Mouse (Mus musculus): Measurements from ENCODE around the gene Hdac1. TPM values are rescaled to one million over a fixed set of nuclear protein-coding genes. Genes with fewer than 3 reads are reported as not detected.

The Hdac1 gene
- total RNA-seq, 1 experiment: 96.0 TPM

DNA sequence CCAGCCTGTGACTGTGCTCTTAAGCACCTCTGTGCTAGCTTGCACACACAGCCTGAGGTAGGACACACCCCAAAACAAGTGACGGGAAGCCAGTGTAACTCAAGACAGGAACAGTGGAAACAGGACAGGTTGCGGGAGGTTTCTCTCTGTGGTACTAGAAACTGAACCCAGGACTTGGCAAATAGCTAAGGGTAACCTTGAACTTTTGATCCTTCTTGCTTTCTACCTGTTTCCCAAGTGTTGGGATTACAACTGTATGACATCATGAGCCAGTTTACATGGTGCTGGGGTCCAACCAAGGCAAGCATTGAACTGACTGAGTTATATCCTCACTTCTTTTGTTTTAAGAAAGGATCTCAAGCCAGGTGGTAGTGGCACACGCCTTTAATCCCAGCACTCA, 62.6 kb downstream of the Hdac1 start:
- Histone ChIP-seq H3K9ac (ENCODE audit: insufficient read depth, low read depth, low read length, poor library complexity, severe bottlenecking) (no peak overlapping the region), H3K27ac (ENCODE audit: insufficient read depth, low read depth, low read length, poor library complexity, severe bottlenecking) (no peak overlapping the region), H3K4me3 (ENCODE audit: insufficient read depth in 1 of 2, low read depth in 1 of 2, low read length in 2 of 2, poor library complexity in 1 of 2, severe bottlenecking in 1 of 2) (no peak overlapping the region), H3K36me3 (ENCODE audit: control insufficient read depth, insufficient read depth, low read length, poor library complexity, severe bottlenecking) (peaks cover 10% of the 10 kb centered on the region), H3K9me3 (ENCODE audit: control insufficient read depth, insufficient read depth, low read depth, low read length) (no peaks in the 10 kb centered on the region), H3K4me1 (ENCODE audit: control insufficient read depth in 2 of 2, insufficient read depth in 2 of 2, low read length in 2 of 2, poor library complexity in 1 of 2) (peaks cover 0 to 4% of the 10 kb centered on the region in 2 experiments; a peak in 2 of 4 replicates)
- in situ Hi-C loops (cut with MboI; ENCODE audit: low sequenced_read_pairs in 2 of 2, unreplicated experiment in 2 of 2): no loop called here
- TF ChIP-seq ZNF384 (IDR thresholded peaks at IDR 0.05; ENCODE audit: low read depth, low read length): no peak
- TF ChIP-seq HCFC1 (IDR thresholded peaks at IDR 0.05; ENCODE audit: borderline replicate concordance, insufficient read depth, low read length): no peak
- TF ChIP-seq CHD2 (IDR thresholded peaks at IDR 0.05; ENCODE audit: low read depth, low read length): no peak
- TF ChIP-seq ZC3H11A (IDR thresholded peaks at IDR 0.05; ENCODE audit: borderline replicate concordance, low read depth, low read length): no peak
- TF ChIP-seq MAFK (IDR thresholded peaks at IDR 0.05; ENCODE audit: insufficient read depth, low read depth, low read length): no peak
- no peak for DNase-seq (ENCODE audit: low read depth, low spot score)

DNA sequence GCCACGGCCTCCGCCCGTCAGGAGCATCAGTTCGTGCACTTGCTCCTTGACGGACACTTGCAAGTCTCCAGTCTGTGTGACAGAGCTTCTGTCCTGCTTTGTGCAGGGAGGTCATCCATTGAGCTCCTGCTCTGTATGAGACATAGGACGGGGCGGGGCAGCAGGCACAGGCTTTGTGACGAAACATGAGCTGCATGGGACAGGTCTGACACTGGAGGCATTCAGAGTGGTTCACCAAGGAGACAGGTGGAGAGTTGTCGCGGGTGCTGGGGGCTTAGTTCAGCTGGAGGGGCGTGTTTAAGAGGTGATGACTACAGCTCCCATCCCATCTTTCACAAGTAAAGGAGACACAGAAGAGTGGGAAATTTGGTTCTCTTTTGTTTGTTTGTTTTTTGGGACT, 66.5 kb downstream of the Hdac1 start:
- DNase-seq (ENCODE audit: low read depth, low spot score): no peak
- no peaks in the 10 kb centered on the region for H3K9me3 ChIP-seq (ENCODE audit: control insufficient read depth, insufficient read depth, low read depth, low read length)
- in situ Hi-C loops (cut with MboI; ENCODE audit: low sequenced_read_pairs in 2 of 2, unreplicated experiment in 2 of 2): no loop called here
- H3K27ac ChIP-seq (ENCODE audit: insufficient read depth, low read depth, low read length, poor library complexity, severe bottlenecking): no peak overlapping the region
- H3K4me1 ChIP-seq (ENCODE audit: control insufficient read depth in 2 of 2, insufficient read depth in 2 of 2, low read length in 2 of 2, poor library complexity in 1 of 2): peaks cover 0 to 4% of the 10 kb centered on the region in 2 experiments; a peak in 2 of 4 replicates
- TF ChIP-seq ZNF384 (IDR thresholded peaks at IDR 0.05; ENCODE audit: low read depth, low read length): no peak
- no peak for TF ChIP-seq HCFC1 (IDR thresholded peaks at IDR 0.05; ENCODE audit: borderline replicate concordance, insufficient read depth, low read length)
- TF ChIP-seq MAFK (IDR thresholded peaks at IDR 0.05; ENCODE audit: insufficient read depth, low read depth, low read length): no peak
- no peak for TF ChIP-seq ZC3H11A (IDR thresholded peaks at IDR 0.05; ENCODE audit: borderline replicate concordance, low read depth, low read length)
- TF ChIP-seq CHD2 (IDR thresholded peaks at IDR 0.05; ENCODE audit: low read depth, low read length): no peak
- H3K9ac ChIP-seq (ENCODE audit: insufficient read depth, low read depth, low read length, poor library complexity, severe bottlenecking): no peak overlapping the region
- peaks cover 30% of the 10 kb centered on the region for H3K36me3 ChIP-seq (ENCODE audit: control insufficient read depth, insufficient read depth, low read length, poor library complexity, severe bottlenecking)
- H3K4me3 ChIP-seq (ENCODE audit: insufficient read depth in 1 of 2, low read depth in 1 of 2, low read length in 2 of 2, poor library complexity in 1 of 2, severe bottlenecking in 1 of 2): no peak overlapping the region

Other genes starting within 250 kb of the Hdac1 start
- 59.7 and 81.2 TPM in 2 replicates for gene Rbbp4, start 207.3 kb downstream of the Hdac1 start, total RNA-seq (2012; rRNA removed)
- gene Zbtb8os, start 207.0 kb downstream of the Hdac1 start, total RNA-seq (2012; rRNA removed): 41.4 and 59.9 TPM in 2 replicates
- gene Zbtb8a, start 164.6 kb downstream of the Hdac1 start, total RNA-seq (2012; rRNA removed): 25.3 and 32.5 TPM in 2 replicates
- gene Zbtb8b, start 101.9 kb downstream of the Hdac1 start, total RNA-seq (2012; rRNA removed): 2.5 and 2.7 TPM in 2 replicates
- gene Bsdc1, start 81.1 kb downstream of the Hdac1 start, total RNA-seq (2012; rRNA removed): 28.9 and 33.3 TPM in 2 replicates
- gene Tssk3, start 51.7 kb downstream of the Hdac1 start, total RNA-seq (2012; rRNA removed): 0.16 TPM in 1 of 2 replicates, not detected in the other
- gene Fam229a, start 51.5 kb downstream of the Hdac1 start, total RNA-seq (2012; rRNA removed): not detected in 2 replicates
- gene Marcksl1, start 29.1 kb downstream of the Hdac1 start, total RNA-seq (2012; rRNA removed): 175 and 233 TPM in 2 replicates
- 19.1 and 36.6 TPM in 2 replicates for gene Lck, start 30.9 kb upstream of the Hdac1 start, total RNA-seq (2012; rRNA removed)
- gene Fam167b, start 35.8 kb upstream of the Hdac1 start, total RNA-seq (2012; rRNA removed): not detected in 2 replicates
- gene Eif3i, start 57.9 kb upstream of the Hdac1 start, total RNA-seq (2012; rRNA removed): 297 and 328 TPM in 2 replicates
- gene Tmem234, start 58.0 kb upstream of the Hdac1 start, total RNA-seq (2012; rRNA removed): 172 and 193 TPM in 2 replicates
- gene Dcdc2b, start 71.5 kb upstream of the Hdac1 start, total RNA-seq (2012; rRNA removed): 0.71 and 1.2 TPM in 2 replicates
- 7.9 and 8.7 TPM in 2 replicates for gene Iqcc, start 76.4 kb upstream of the Hdac1 start, total RNA-seq (2012; rRNA removed)
- 9.1 and 11.1 TPM in 2 replicates for gene Ccdc28b, start 81.2 kb upstream of the Hdac1 start, total RNA-seq (2012; rRNA removed)
- gene Txlna, start 98.4 kb upstream of the Hdac1 start, total RNA-seq (2012; rRNA removed): 61.5 and 72.9 TPM in 2 replicates
- 29.4 and 39.4 TPM in 2 replicates for gene Kpna6, start 130.1 kb upstream of the Hdac1 start, total RNA-seq (2012; rRNA removed)
- 15.8 and 16.9 TPM in 2 replicates for gene Tmem39b, start 154.1 kb upstream of the Hdac1 start, total RNA-seq (2012; rRNA removed)
- gene Khdrbs1, start 199.6 kb upstream of the Hdac1 start, total RNA-seq (2012; rRNA removed): 39.6 and 58.2 TPM in 2 replicates

Data from ES-E14 (cell line).